Mouse (Mus musculus) lung, adult 2 months (tissue): ENCODE data around the gene Scarb1.

Experiments
- CTCF ChIP-seq: fragments of 200-500 bp; IDR thresholded peaks from 2 replicates; pipeline ENCODE4 v1.5.1; 2011; ENCODE audit warnings: mild to moderate bottlenecking, low read length, control low read depth; ENCODE audit not compliant: insufficient read depth
- POLR2A ChIP-seq: fragments of 200-500 bp; IDR thresholded peaks from 2 replicates; pipeline ENCODE4 v1.6.1; 2011; ENCODE audit warnings: low read depth, mild to moderate bottlenecking, control low read depth, low read length, borderline replicate concordance; ENCODE audit errors: extremely low read depth

DNA sequence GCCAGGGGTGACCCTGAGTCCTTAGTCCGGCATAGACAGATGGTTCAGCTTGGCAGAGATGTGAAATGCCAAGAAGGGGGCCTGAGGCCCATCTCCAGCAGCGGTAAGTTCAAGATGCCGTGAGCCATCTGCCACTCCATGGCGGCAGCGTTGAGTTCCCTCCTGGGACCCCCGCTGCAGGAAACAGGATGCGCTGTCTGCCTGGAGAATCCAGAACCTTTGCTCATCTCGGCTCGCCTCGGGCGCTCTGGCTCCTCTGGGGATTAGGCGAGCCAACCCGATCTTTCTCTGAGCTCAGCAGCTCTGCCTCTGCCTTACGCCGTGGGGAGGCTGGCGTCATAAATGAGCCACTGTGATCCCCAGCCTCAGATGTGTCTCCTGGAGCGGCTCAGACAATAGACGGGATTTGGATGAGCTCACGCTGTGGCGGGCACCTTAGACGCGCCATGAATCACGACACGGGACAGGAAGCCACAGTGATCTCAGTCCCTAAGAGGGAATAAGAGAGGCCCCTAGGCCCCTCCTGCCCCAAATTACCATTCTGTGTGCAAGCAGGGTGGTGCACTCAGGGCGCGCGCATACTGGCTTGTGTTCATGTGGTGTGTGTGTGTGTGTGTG lies 95.3 kb downstream of the Scarb1 start:
- TF ChIP-seq CTCF (no peak), POLR2A (no peak)
